Mouse (Mus musculus): ENCODE data around the gene Cd180. TPM values are rescaled to one million over a fixed set of nuclear protein-coding genes. Genes with fewer than 3 reads are reported as not detected.

Cd180 gene
- polyA plus RNA-seq, 1 experiment from 2014 or later: 0.62 TPM

GRCm38 (mm10) chr13:102778859-102779258 is 85.5 kb downstream of the Cd180 start:
- no peak for ATAC-seq (replicated peaks; ENCODE audit: extremely low read depth, insufficient read depth, low FRiP score)
- H3K9me3 ChIP-seq (replicated peaks; ENCODE audit: control insufficient read depth, low read length): no peaks in the 10 kb centered on the region
- H3K4me3 ChIP-seq (ENCODE audit: low read length): no peak overlapping the region
- H3K36me3 ChIP-seq (ENCODE audit: control insufficient read depth, insufficient read depth): peaks cover 22% of the 10 kb centered on the region
- H3K4me2 ChIP-seq (ENCODE audit: low read depth, low read length): no peak overlapping the region
- 79% methylated on average over 3 of the region's 3 CpGs for WGBS
- H3K9ac ChIP-seq (ENCODE audit: low read length): no peak overlapping the region
- no peaks in the 10 kb centered on the region for H3K4me1 ChIP-seq (ENCODE audit: control insufficient read depth, insufficient read depth, low read length)
- no peaks in the 10 kb centered on the region for H3K27me3 ChIP-seq (ENCODE audit: control insufficient read depth, insufficient read depth, low read length)
- no peak overlapping the region for H3K27ac ChIP-seq (ENCODE audit: low read length)

- Histone ChIP-seq H3K9me3 (replicated peaks; ENCODE audit: control insufficient read depth, low read length) (no peaks in the 10 kb centered on the region), H3K4me1 (ENCODE audit: control insufficient read depth, insufficient read depth, low read length) (no peaks in the 10 kb centered on the region), H3K36me3 (ENCODE audit: control insufficient read depth, insufficient read depth) (peaks cover 22% of the 10 kb centered on the region), H3K4me2 (ENCODE audit: low read depth, low read length) (no peak overlapping the region), H3K4me3 (ENCODE audit: low read length) (no peak overlapping the region), H3K27me3 (ENCODE audit: control insufficient read depth, insufficient read depth, low read length) (no peaks in the 10 kb centered on the region), H3K9ac (ENCODE audit: low read length) (no peak overlapping the region), H3K27ac (ENCODE audit: low read length) (no peak overlapping the region)
- WGBS: 91% methylated on average over 3 of the region's 3 CpGs
- ATAC-seq (replicated peaks; ENCODE audit: extremely low read depth, insufficient read depth, low FRiP score): no peak
These were observed 85.9 kb downstream of the Cd180 start for GRCm38 (mm10) chr13:102779275-102779674.

- Histone ChIP-seq H3K27me3 (ENCODE audit: control insufficient read depth, insufficient read depth, low read length) (no peaks in the 10 kb centered on the region), H3K9ac (ENCODE audit: low read length) (no peak overlapping the region), H3K9me3 (replicated peaks; ENCODE audit: control insufficient read depth, low read length) (no peaks in the 10 kb centered on the region), H3K27ac (ENCODE audit: low read length) (no peak overlapping the region), H3K4me3 (ENCODE audit: low read length) (no peak overlapping the region), H3K4me2 (ENCODE audit: low read depth, low read length) (no peak overlapping the region), H3K4me1 (ENCODE audit: control insufficient read depth, insufficient read depth, low read length) (no peaks in the 10 kb centered on the region), H3K36me3 (ENCODE audit: control insufficient read depth, insufficient read depth) (peaks cover 29% of the 10 kb centered on the region)
- WGBS: 82% methylated on average over 7 of the region's 7 CpGs
- no peak for ATAC-seq (replicated peaks; ENCODE audit: extremely low read depth, insufficient read depth, low FRiP score)
These were observed 90.4 kb downstream of the Cd180 start for GRCm38 (mm10) chr13:102783531-102784310.

GRCm38 (mm10) chr13:102786666-102787230 is 93.4 kb downstream of the Cd180 start:
- Histone ChIP-seq H3K9ac (ENCODE audit: low read length) (no peak overlapping the region), H3K36me3 (ENCODE audit: control insufficient read depth, insufficient read depth) (peaks cover 18% of the 10 kb centered on the region), H3K27me3 (ENCODE audit: control insufficient read depth, insufficient read depth, low read length) (no peaks in the 10 kb centered on the region), H3K4me1 (ENCODE audit: control insufficient read depth, insufficient read depth, low read length) (no peaks in the 10 kb centered on the region), H3K4me2 (ENCODE audit: low read depth, low read length) (no peak overlapping the region), H3K27ac (ENCODE audit: low read length) (no peak overlapping the region), H3K9me3 (replicated peaks; ENCODE audit: control insufficient read depth, low read length) (no peaks in the 10 kb centered on the region), H3K4me3 (ENCODE audit: low read length) (no peak overlapping the region)
- 90% methylated on average over 10 of the region's 10 CpGs for WGBS
- no peak for ATAC-seq (replicated peaks; ENCODE audit: extremely low read depth, insufficient read depth, low FRiP score)
